Mouse (Mus musculus): ENCODE measurements around the gene Kansl1l. TPM values are rescaled to one million over a fixed set of nuclear protein-coding genes. Genes with fewer than 3 reads are reported as not detected.

Kansl1l gene
- polyA plus RNA-seq, 1 experiment: not detected

GRCm38 (mm10) chr1:66821966-66822365 lies 4.6 kb upstream of the Kansl1l start:
- TF ChIP-seq CTCF (IDR thresholded peaks at IDR 0.05; ENCODE audit: insufficient read depth, low read depth, low read length) (no peak), POLR2A (IDR thresholded peaks at IDR 0.05; ENCODE audit: insufficient read depth, low read depth, low read length) (no peak)
- H3K4me1 ChIP-seq (ENCODE audit: control insufficient read depth, insufficient read depth, low read length): peaks cover 5% of the 10 kb centered on the region
- 87% methylated on average over 9 of the region's 9 CpGs for WGBS

GRCm38 (mm10) chr1:66820241-66820640 lies 2.9 kb upstream of the Kansl1l start:
- TF ChIP-seq POLR2A (IDR thresholded peaks at IDR 0.05; ENCODE audit: insufficient read depth, low read depth, low read length) (no peak), CTCF (IDR thresholded peaks at IDR 0.05; ENCODE audit: insufficient read depth, low read depth, low read length) (no peak)
- Histone ChIP-seq H3K4me3 (ENCODE audit: insufficient read depth, low read depth, low read length) (no peak overlapping the region), H3K4me1 (ENCODE audit: control insufficient read depth, insufficient read depth, low read length) (peaks cover 5% of the 10 kb centered on the region), H3K27ac (ENCODE audit: insufficient read depth, low read depth, low read length) (no peak overlapping the region)
- 42% methylated on average over 7 of the region's 7 CpGs for whole genome bisulfite sequencing

More at GRCm38 (mm10) chr1:66821966-66822365, 4.6 kb upstream of the Kansl1l start:
- no peak overlapping the region for H3K27ac ChIP-seq (ENCODE audit: insufficient read depth, low read depth, low read length)
- H3K4me3 ChIP-seq (ENCODE audit: insufficient read depth, low read depth, low read length): no peak overlapping the region

DNA sequence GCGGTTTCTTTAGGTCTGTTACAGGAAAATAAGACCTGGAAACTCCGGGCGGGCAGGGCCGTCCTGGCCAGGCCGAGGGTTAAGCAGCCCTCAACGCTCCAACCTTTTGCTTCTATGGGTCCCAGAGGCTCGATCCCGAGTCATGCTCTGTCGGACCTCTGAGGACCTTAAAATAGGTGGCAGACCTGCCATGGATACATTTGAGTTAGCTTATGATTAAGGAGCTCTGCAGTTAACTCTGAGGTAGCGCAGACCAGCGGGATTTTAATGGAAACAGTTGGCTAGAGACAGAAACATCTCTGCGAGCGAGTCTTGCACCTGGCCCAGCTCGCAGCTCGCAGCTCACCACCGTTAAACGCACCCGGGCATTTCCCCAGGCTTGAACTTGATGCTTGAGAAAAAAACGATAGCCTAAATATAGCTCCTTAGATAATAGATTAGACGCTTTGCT lies 528 bp upstream of the Kansl1l start:
- H3K27ac ChIP-seq (ENCODE audit: insufficient read depth, low read depth, low read length): peak overlapping the region; percentile 60
- TF ChIP-seq CTCF (IDR thresholded peaks at IDR 0.05; ENCODE audit: insufficient read depth, low read depth, low read length): no peak
- TF ChIP-seq POLR2A (IDR thresholded peaks at IDR 0.05; ENCODE audit: insufficient read depth, low read depth, low read length): no peak
- under 1% methylated on average over 20 of the region's 20 CpGs for WGBS
- peaks cover 5% of the 10 kb centered on the region for H3K4me1 ChIP-seq (ENCODE audit: control insufficient read depth, insufficient read depth, low read length)
- H3K4me3 ChIP-seq (ENCODE audit: insufficient read depth, low read depth, low read length): peak overlapping the region; percentile 95

DNA sequence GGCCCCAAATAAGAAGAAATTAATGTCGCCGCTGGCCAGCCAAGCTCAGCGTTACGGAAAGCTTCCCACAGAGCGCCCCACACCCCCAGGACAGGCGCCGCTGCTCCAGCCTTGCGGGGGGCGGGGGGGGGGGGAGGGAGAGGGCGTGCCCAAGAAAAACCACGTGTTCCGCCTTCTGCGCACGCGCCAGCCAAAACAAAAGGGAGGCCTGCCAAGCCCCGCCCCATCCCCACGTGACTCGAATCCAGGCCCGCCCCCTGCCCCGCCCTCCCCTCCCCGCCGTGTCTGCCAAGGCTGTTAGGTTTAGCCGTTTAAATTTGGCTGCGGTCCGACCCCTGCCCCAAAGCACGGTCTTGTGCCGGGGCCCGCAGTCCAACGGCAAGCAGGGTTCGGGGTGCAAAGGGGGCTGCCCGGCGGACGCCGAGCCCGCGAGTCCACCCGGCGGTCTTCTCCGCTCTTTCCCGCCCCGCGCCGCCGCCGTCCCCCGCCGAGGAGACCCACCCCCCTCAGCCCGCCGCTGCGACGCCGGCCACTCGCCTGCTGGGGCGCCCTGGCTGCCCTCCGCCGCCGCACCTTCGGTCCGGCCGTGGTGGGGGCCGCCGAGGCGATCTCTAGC lies 417 bp downstream of the Kansl1l start:
- TF ChIP-seq CTCF (IDR thresholded peaks at IDR 0.05; ENCODE audit: insufficient read depth, low read depth, low read length) (no peak), POLR2A (IDR thresholded peaks at IDR 0.05; ENCODE audit: insufficient read depth, low read depth, low read length) (peak; percentile 41; the same call in 1 of the 2 replicates)
- Histone ChIP-seq H3K4me3 (ENCODE audit: insufficient read depth, low read depth, low read length) (peak overlapping the region; percentile 95), H3K4me1 (ENCODE audit: control insufficient read depth, insufficient read depth, low read length) (peaks cover 5% of the 10 kb centered on the region), H3K27ac (ENCODE audit: insufficient read depth, low read depth, low read length) (peak overlapping the region; percentile 94)
- WGBS: under 1% methylated on average over 57 of the region's 63 CpGs

- Histone ChIP-seq H3K4me3 (ENCODE audit: insufficient read depth, low read depth, low read length) (peak overlapping the region; percentile 73), H3K4me1 (ENCODE audit: control insufficient read depth, insufficient read depth, low read length) (peaks cover 5% of the 10 kb centered on the region), H3K27ac (ENCODE audit: insufficient read depth, low read depth, low read length) (peak overlapping the region; percentile 86)
- under 1% methylated on average over 39 of the region's 39 CpGs for WGBS
- no peak for TF ChIP-seq CTCF (IDR thresholded peaks at IDR 0.05; ENCODE audit: insufficient read depth, low read depth, low read length)
- no peak for TF ChIP-seq POLR2A (IDR thresholded peaks at IDR 0.05; ENCODE audit: insufficient read depth, low read depth, low read length)
Observed at GRCm38 (mm10) chr1:66815941-66816777, 1.2 kb downstream of the Kansl1l start.

- 0 out of 2 replicates have a peak overlapping the region, but pooled peaks have one; percentile 20 for H3K27ac ChIP-seq (ENCODE audit: insufficient read depth, low read depth, low read length)
Observed at GRCm38 (mm10) chr1:66814756-66815155, 2.6 kb downstream of the Kansl1l start.

GRCm38 (mm10) chr1:66813191-66813590 lies 4.2 kb downstream of the Kansl1l start:
- TF ChIP-seq POLR2A (IDR thresholded peaks at IDR 0.05; ENCODE audit: insufficient read depth, low read depth, low read length) (no peak), CTCF (IDR thresholded peaks at IDR 0.05; ENCODE audit: insufficient read depth, low read depth, low read length) (no peak)
- Histone ChIP-seq H3K4me1 (ENCODE audit: control insufficient read depth, insufficient read depth, low read length) (peaks cover 4% of the 10 kb centered on the region), H3K4me3 (ENCODE audit: insufficient read depth, low read depth, low read length) (no peak overlapping the region), H3K27ac (ENCODE audit: insufficient read depth, low read depth, low read length) (no peak overlapping the region)
- 82% methylated on average over 1 of the region's 1 CpGs for WGBS

More at GRCm38 (mm10) chr1:66814756-66815155, 2.6 kb downstream of the Kansl1l start:
- 43% methylated on average over 8 of the region's 8 CpGs for WGBS
- no peak overlapping the region for H3K4me3 ChIP-seq (ENCODE audit: insufficient read depth, low read depth, low read length)
- peaks cover 4% of the 10 kb centered on the region for H3K4me1 ChIP-seq (ENCODE audit: control insufficient read depth, insufficient read depth, low read length)
- TF ChIP-seq POLR2A (IDR thresholded peaks at IDR 0.05; ENCODE audit: insufficient read depth, low read depth, low read length) (no peak), CTCF (IDR thresholded peaks at IDR 0.05; ENCODE audit: insufficient read depth, low read depth, low read length) (no peak)

GRCm38 (mm10) chr1:66806821-66807220 lies 10.5 kb downstream of the Kansl1l start:
- no peak for TF ChIP-seq POLR2A (IDR thresholded peaks at IDR 0.05; ENCODE audit: insufficient read depth, low read depth, low read length)
- TF ChIP-seq CTCF (IDR thresholded peaks at IDR 0.05; ENCODE audit: insufficient read depth, low read depth, low read length): no peak
- Histone ChIP-seq H3K27ac (ENCODE audit: insufficient read depth, low read depth, low read length) (no peak overlapping the region), H3K4me1 (ENCODE audit: control insufficient read depth, insufficient read depth, low read length) (no peaks in the 10 kb centered on the region), H3K4me3 (ENCODE audit: insufficient read depth, low read depth, low read length) (no peak overlapping the region)
- WGBS: 71% methylated on average over 1 of the region's 1 CpGs

DNA sequence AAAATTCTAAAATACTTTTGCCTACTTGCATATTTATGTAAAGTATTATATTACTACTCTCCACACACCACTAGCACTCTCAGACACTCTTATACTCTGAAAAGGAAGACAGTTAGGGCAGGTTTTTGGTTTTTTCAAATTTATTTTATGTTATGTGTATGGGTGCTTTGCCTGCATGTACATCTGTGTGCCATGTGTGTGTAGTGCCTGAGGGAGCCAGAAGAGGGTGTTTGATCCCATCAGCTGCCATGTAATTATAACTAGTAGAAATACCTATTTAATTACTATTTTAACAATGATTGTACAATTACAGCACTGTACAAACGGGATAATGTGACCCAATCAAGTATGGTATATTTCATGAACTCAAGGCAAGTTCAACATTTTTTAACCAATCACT lies 12.0 kb downstream of the Kansl1l start:
- WGBS: 64% methylated on average over 1 of the region's 1 CpGs
- H3K27ac ChIP-seq (ENCODE audit: insufficient read depth, low read depth, low read length): no peak overlapping the region
- no peak for TF ChIP-seq CTCF (IDR thresholded peaks at IDR 0.05; ENCODE audit: insufficient read depth, low read depth, low read length)
- no peak for TF ChIP-seq POLR2A (IDR thresholded peaks at IDR 0.05; ENCODE audit: insufficient read depth, low read depth, low read length)
- H3K4me1 ChIP-seq (ENCODE audit: control insufficient read depth, insufficient read depth, low read length): no peaks in the 10 kb centered on the region
- no peak overlapping the region for H3K4me3 ChIP-seq (ENCODE audit: insufficient read depth, low read depth, low read length)

Data from olfactory bulb, adult 2 months (tissue).